Mouse (Mus musculus) lung, postnatal 0 days (tissue): ENCODE results near the gene Baiap2l1.

Source experiments
- CTCF ChIP-seq: IDR thresholded peaks from 2 replicates; pipeline ENCODE4 v1.5.1; 2016; ENCODE audit warnings: antibody characterized with exemption, mild to moderate bottlenecking
- EP300 ChIP-seq: IDR thresholded peaks from 2 replicates; pipeline ENCODE4 v1.6.1; 2016; ENCODE audit warnings: antibody characterized with exemption, mild to moderate bottlenecking, control low read depth

DNA sequence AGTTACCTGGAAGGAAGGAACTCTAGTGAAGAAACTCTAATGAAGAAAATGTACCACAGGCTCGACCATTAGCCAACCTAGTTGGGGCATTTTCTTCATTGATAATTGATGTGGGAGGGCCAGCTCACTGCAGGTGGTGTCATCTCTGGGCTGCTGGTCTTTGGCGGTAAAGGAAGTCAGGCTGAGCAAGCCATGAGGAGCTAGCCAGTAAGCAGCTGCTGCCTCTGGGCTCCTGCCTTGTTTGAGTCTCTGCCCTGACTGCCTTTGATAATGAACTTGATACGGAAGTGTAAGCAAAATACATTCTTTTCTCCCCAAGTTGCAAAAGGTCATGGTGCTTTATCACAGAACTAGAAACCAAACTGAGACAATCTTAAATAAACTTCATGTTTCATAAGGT is 41.5 kb downstream of the Baiap2l1 start:
- TF ChIP-seq EP300 (no peak), CTCF (no peak)
